Mouse (Mus musculus): ENCODE results near the gene Klk7. TPM values are rescaled to one million over a fixed set of nuclear protein-coding genes. Genes with fewer than 3 reads are reported as not detected.

The Klk7 gene
- polyA plus RNA-seq, 1 experiment = 0.84 TPM

- TF ChIP-seq EP300 (IDR thresholded peaks at IDR 0.05; ENCODE audit: insufficient read depth, low read depth, low read length) (no peak), CTCF (IDR thresholded peaks at IDR 0.05; ENCODE audit: low read depth, low read length) (peak; percentile 28), POLR2A (IDR thresholded peaks at IDR 0.05; ENCODE audit: insufficient read depth, low read length) (no peak)
- Histone ChIP-seq H3K36me3 (ENCODE audit: control insufficient read depth, insufficient read depth, low read length, poor library complexity, severe bottlenecking) (no peaks in the 10 kb centered on the region), H3K27me3 (ENCODE audit: control insufficient read depth, insufficient read depth, low read length, poor library complexity, severe bottlenecking) (no peaks in the 10 kb centered on the region), H3K27ac (ENCODE audit: insufficient read depth, low read length) (no peak overlapping the region), H3K9me3 (replicated peaks; ENCODE audit: control insufficient read depth, insufficient read depth, low read length, poor library complexity, severe bottlenecking) (no peaks in the 10 kb centered on the region), H3K4me1 (ENCODE audit: control insufficient read depth, insufficient read depth, low read length) (peaks cover 6% of the 10 kb centered on the region), H3K9ac (ENCODE audit: low read depth, poor library complexity, severe bottlenecking) (no peak overlapping the region), H3K4me3 (ENCODE audit: low read depth, low read length) (no peak overlapping the region)
Observed at GRCm38 (mm10) chr7:43785286-43785685, 25.8 kb upstream of the Klk7 start.

- H3K4me3 ChIP-seq (ENCODE audit: low read depth, low read length) = no peak overlapping the region
- no peak for TF ChIP-seq EP300 (IDR thresholded peaks at IDR 0.05; ENCODE audit: insufficient read depth, low read depth, low read length)
- no peak for TF ChIP-seq CTCF (IDR thresholded peaks at IDR 0.05; ENCODE audit: low read depth, low read length)
- no peak for TF ChIP-seq POLR2A (IDR thresholded peaks at IDR 0.05; ENCODE audit: insufficient read depth, low read length)
- no peaks in the 10 kb centered on the region for H3K27me3 ChIP-seq (ENCODE audit: control insufficient read depth, insufficient read depth, low read length, poor library complexity, severe bottlenecking)
Observed at GRCm38 (mm10) chr7:43788096-43788495, 23.0 kb upstream of the Klk7 start.

DNA sequence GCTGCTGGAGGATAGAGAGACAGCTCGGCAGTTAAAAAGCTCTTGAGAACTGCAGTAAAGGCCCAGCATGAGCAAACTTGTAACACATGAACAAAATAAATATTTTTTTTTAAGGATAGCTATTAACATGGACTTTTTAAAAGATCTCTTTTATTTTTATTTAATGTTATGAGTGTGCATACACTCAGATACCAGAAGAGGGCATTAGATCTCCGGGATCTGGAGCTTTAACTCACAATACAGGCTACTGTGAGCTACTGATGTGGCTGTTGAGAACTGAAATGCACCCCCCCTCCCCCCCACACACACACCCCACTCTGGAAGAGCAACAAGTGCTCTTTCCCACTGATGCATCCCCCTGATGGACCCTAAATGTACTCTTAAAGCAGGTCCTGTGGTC is 21.8 kb upstream of the Klk7 start:
- Histone ChIP-seq H3K27ac (ENCODE audit: insufficient read depth, low read length) (no peak overlapping the region), H3K9ac (ENCODE audit: low read depth, poor library complexity, severe bottlenecking) (no peak overlapping the region), H3K4me1 (ENCODE audit: control insufficient read depth, insufficient read depth, low read length) (no peaks in the 10 kb centered on the region), H3K36me3 (ENCODE audit: control insufficient read depth, insufficient read depth, low read length, poor library complexity, severe bottlenecking) (no peaks in the 10 kb centered on the region), H3K4me3 (ENCODE audit: low read depth, low read length) (no peak overlapping the region), H3K27me3 (ENCODE audit: control insufficient read depth, insufficient read depth, low read length, poor library complexity, severe bottlenecking) (no peaks in the 10 kb centered on the region), H3K9me3 (replicated peaks; ENCODE audit: control insufficient read depth, insufficient read depth, low read length, poor library complexity, severe bottlenecking) (no peaks in the 10 kb centered on the region)
- no peak for TF ChIP-seq EP300 (IDR thresholded peaks at IDR 0.05; ENCODE audit: insufficient read depth, low read depth, low read length)
- TF ChIP-seq POLR2A (IDR thresholded peaks at IDR 0.05; ENCODE audit: insufficient read depth, low read length) = no peak
- no peak for TF ChIP-seq CTCF (IDR thresholded peaks at IDR 0.05; ENCODE audit: low read depth, low read length)

More at GRCm38 (mm10) chr7:43788096-43788495, 23.0 kb upstream of the Klk7 start:
- Histone ChIP-seq H3K9ac (ENCODE audit: low read depth, poor library complexity, severe bottlenecking) (no peak overlapping the region), H3K9me3 (replicated peaks; ENCODE audit: control insufficient read depth, insufficient read depth, low read length, poor library complexity, severe bottlenecking) (no peaks in the 10 kb centered on the region), H3K4me1 (ENCODE audit: control insufficient read depth, insufficient read depth, low read length) (no peaks in the 10 kb centered on the region), H3K27ac (ENCODE audit: insufficient read depth, low read length) (no peak overlapping the region), H3K36me3 (ENCODE audit: control insufficient read depth, insufficient read depth, low read length, poor library complexity, severe bottlenecking) (no peaks in the 10 kb centered on the region)

- Histone ChIP-seq H3K9ac (ENCODE audit: low read depth, poor library complexity, severe bottlenecking) (no peak within 1 kb of the TSS), H3K9me3 (replicated peaks; ENCODE audit: control insufficient read depth, insufficient read depth, low read length, poor library complexity, severe bottlenecking) (no peaks in the 10 kb centered on the region), H3K36me3 (ENCODE audit: control insufficient read depth, insufficient read depth, low read length, poor library complexity, severe bottlenecking) (no peaks in the 10 kb centered on the region), H3K27ac (ENCODE audit: insufficient read depth, low read length) (no peak within 1 kb of the TSS), H3K27me3 (ENCODE audit: control insufficient read depth, insufficient read depth, low read length, poor library complexity, severe bottlenecking) (no peaks in the 10 kb centered on the region), H3K4me3 (ENCODE audit: low read depth, low read length) (no peak within 1 kb of the TSS), H3K4me1 (ENCODE audit: control insufficient read depth, insufficient read depth, low read length) (no peaks in the 10 kb centered on the region)
- TF ChIP-seq POLR2A (IDR thresholded peaks at IDR 0.05; ENCODE audit: insufficient read depth, low read length) = no peak
- no peak for TF ChIP-seq CTCF (IDR thresholded peaks at IDR 0.05; ENCODE audit: low read depth, low read length)
- no peak for TF ChIP-seq EP300 (IDR thresholded peaks at IDR 0.05; ENCODE audit: insufficient read depth, low read depth, low read length)
Observed at GRCm38 (mm10) chr7:43791591-43791990, 19.5 kb upstream of the Klk7 start, which contains the start of gene Klk9. Gene Klk9, plus strand, starts transcription at chr7:43791891.

DNA sequence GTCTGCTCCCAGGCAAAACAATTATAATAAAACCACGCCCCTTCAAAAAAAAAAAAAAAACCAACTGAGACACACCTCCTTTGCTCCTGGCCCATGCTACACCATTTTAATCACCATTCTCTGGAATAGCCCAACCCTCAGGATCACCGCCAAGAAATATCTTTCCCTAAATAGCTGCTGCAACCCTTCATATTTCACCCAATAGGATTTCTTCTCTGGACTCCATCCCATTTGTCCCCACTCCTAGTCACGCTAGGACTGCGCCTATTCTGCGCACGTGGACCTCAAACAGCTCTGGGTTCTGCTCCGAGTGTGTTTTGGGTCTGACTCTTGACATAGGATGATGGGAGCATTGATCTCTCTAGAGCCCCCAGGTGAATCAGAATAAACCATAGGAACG is 14.7 kb upstream of the Klk7 start:
- Histone ChIP-seq H3K4me1 (ENCODE audit: control insufficient read depth, insufficient read depth, low read length) (no peaks in the 10 kb centered on the region), H3K4me3 (ENCODE audit: low read depth, low read length) (peak overlapping the region; percentile 63), H3K27ac (ENCODE audit: insufficient read depth, low read length) (no peak overlapping the region), H3K36me3 (ENCODE audit: control insufficient read depth, insufficient read depth, low read length, poor library complexity, severe bottlenecking) (no peaks in the 10 kb centered on the region), H3K9ac (ENCODE audit: low read depth, poor library complexity, severe bottlenecking) (peak overlapping the region; percentile 46), H3K9me3 (replicated peaks; ENCODE audit: control insufficient read depth, insufficient read depth, low read length, poor library complexity, severe bottlenecking) (no peaks in the 10 kb centered on the region), H3K27me3 (ENCODE audit: control insufficient read depth, insufficient read depth, low read length, poor library complexity, severe bottlenecking) (no peaks in the 10 kb centered on the region)
- no peak for TF ChIP-seq POLR2A (IDR thresholded peaks at IDR 0.05; ENCODE audit: insufficient read depth, low read length)
- no peak for TF ChIP-seq CTCF (IDR thresholded peaks at IDR 0.05; ENCODE audit: low read depth, low read length)
- TF ChIP-seq EP300 (IDR thresholded peaks at IDR 0.05; ENCODE audit: insufficient read depth, low read depth, low read length) = no peak

DNA sequence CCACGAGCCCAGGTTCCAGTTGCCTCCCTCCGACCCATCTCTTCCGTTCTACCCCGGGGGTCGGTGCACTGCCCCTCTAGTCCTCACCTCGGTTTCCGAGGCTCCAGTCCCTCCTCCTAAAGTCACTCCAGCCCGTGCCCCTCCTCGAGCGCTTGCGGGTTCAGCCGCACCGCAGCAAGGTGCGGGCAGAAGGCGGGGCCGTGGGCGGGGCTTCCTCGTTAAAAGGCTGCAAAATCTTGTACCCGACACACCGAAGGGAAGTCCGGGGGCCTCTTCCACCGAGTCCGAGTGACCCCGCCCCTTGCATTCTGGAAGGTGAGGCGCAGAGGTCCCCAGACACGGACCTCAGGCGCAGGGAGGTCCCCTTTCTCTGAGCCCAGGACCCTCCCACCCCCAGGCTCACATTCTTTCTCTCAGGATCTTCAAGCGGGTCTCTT is 13.7 kb upstream of the Klk7 start, which contains the start of gene Klk8:
Gene Klk8 (plus strand): TSS at position 245 of the 437 bp plus-strand sequence.
- TF ChIP-seq POLR2A (IDR thresholded peaks at IDR 0.05; ENCODE audit: insufficient read depth, low read length) = no peak
- TF ChIP-seq EP300 (IDR thresholded peaks at IDR 0.05; ENCODE audit: insufficient read depth, low read depth, low read length) = no peak
- no peak for TF ChIP-seq CTCF (IDR thresholded peaks at IDR 0.05; ENCODE audit: low read depth, low read length)
- no peaks in the 10 kb centered on the region for H3K4me1 ChIP-seq (ENCODE audit: control insufficient read depth, insufficient read depth, low read length)

More for the DNA sequence above, 13.7 kb upstream of the Klk7 start, which contains the start of gene Klk8:
- no peak within 1 kb of the TSS for H3K27ac ChIP-seq (ENCODE audit: insufficient read depth, low read length)
- H3K27me3 ChIP-seq (ENCODE audit: control insufficient read depth, insufficient read depth, low read length, poor library complexity, severe bottlenecking) = no peaks in the 10 kb centered on the region
- H3K36me3 ChIP-seq (ENCODE audit: control insufficient read depth, insufficient read depth, low read length, poor library complexity, severe bottlenecking) = no peaks in the 10 kb centered on the region
- H3K9ac ChIP-seq (ENCODE audit: low read depth, poor library complexity, severe bottlenecking) = peak within 1 kb of the TSS; percentile 46
- H3K4me3 ChIP-seq (ENCODE audit: low read depth, low read length) = peak within 1 kb of the TSS; percentile 63
- H3K9me3 ChIP-seq (replicated peaks; ENCODE audit: control insufficient read depth, insufficient read depth, low read length, poor library complexity, severe bottlenecking) = no peaks in the 10 kb centered on the region

Measured in ES-Bruce4 (cell line).